8 mouse cellular contexts compared by ENCODE assay signal in the genomic region with DNA sequence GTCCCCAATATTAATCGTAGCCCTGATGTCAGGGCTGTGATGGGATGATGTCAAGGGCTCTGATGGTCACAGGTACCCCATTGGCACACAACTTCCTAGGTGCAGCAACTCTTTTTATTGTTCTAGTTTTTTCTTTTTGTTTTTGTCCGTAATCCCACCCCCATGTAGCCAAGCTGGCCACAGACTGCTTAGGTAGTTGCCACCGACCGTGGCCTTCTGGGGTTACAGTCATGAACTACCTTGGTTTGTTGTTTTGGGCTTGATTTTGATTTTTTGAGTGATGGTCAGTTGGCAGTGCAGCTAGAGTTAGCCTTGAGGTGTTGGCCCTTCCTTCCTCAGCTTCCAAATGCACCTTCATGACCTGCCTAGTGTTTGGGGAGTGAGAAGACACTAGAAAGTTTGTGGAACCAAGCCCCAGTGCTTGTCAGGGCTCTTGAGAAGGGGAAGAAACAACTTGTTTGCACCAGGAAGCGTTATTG. TPM values are rescaled to one million over a fixed set of nuclear protein-coding genes. Genes with fewer than 3 reads are reported as not detected.
DNase-seq lines count a peak whose midpoint lies in the region; ATAC-seq and TF ChIP-seq lines count a peak whose summit lies in the region.

TSS of gene Comt (minus strand) at position 51 of the 479 bp plus-strand sequence.

- H3K9ac ChIP-seq in kidney, postnatal 0 days (ENCODE audit: low read depth, low read length) = peak within 1 kb of the TSS; percentile 83
- H3K9ac ChIP-seq in intestine, embryonic 16.5 days (ENCODE audit: low read depth, low read length) = peak within 1 kb of the TSS; percentile 80

- DNase-seq in kidney, postnatal 0 days (ENCODE audit: low spot score) = no peak
- DNase-seq in kidney, postnatal 36 days = no peak
- no peak for DNase-seq in adrenal gland, postnatal 4 days (ENCODE audit: low spot score in 2 of 2)
- DNase-seq in gastrocnemius, postnatal 25 days = no peak
- DNase-seq in midbrain, embryonic 10.5 days (ENCODE audit: low spot score) = no peak
- DNase-seq in right cerebral cortex, adult 18-20 months = no peak
- no peak for DNase-seq in cerebellum, postnatal 25 days

- 0 out of 2 replicates have a peak, but pooled peaks cover 3% of the 10 kb centered on the region for H3K36me3 ChIP-seq in kidney, postnatal 0 days (ENCODE audit: insufficient read depth, low read length)
- no peaks in the 10 kb centered on the region for H3K36me3 ChIP-seq in intestine, embryonic 16.5 days (ENCODE audit: control insufficient read depth, insufficient read depth, low read length)
- peaks cover 27% of the 10 kb centered on the region for H3K36me3 ChIP-seq in midbrain, embryonic 10.5 days

- peak within 1 kb of the TSS; percentile 90 for H3K4me3 ChIP-seq in kidney, postnatal 0 days (replicated peaks; ENCODE audit: low read depth, low read length)
- peak within 1 kb of the TSS; percentile 61 for H3K4me3 ChIP-seq in intestine, embryonic 16.5 days (ENCODE audit: low read length)
- peak within 1 kb of the TSS; percentile 98 for H3K4me3 ChIP-seq in midbrain, embryonic 10.5 days

- 54% methylated on average over 5 of the region's 5 CpGs for WGBS in kidney, postnatal 0 days
- WGBS in intestine, embryonic 16.5 days = 52% methylated on average over 5 of the region's 5 CpGs
- WGBS in midbrain, embryonic 10.5 days = 59% methylated on average over 5 of the region's 5 CpGs

- H3K27me3 ChIP-seq in kidney, postnatal 0 days (ENCODE audit: insufficient read depth, low read length) = no peaks in the 10 kb centered on the region
- no peaks in the 10 kb centered on the region for H3K27me3 ChIP-seq in intestine, embryonic 16.5 days (replicated peaks; ENCODE audit: control insufficient read depth, insufficient read depth, low read length)
- H3K27me3 ChIP-seq in midbrain, embryonic 10.5 days (ENCODE audit: low read depth, poor library complexity, severe bottlenecking) = no peaks in the 10 kb centered on the region

- no peak for TF ChIP-seq CTCF in kidney, postnatal 0 days (IDR thresholded peaks at IDR 0.05; ENCODE audit: low read depth)

- no peak; the same call in 1 of the 2 replicates for ATAC-seq in kidney, postnatal 0 days (replicated peaks; ENCODE audit: low FRiP score, low read depth)
- ATAC-seq in intestine, embryonic 16.5 days = no peak

- peak within 1 kb of the TSS; percentile 76 for H3K4me2 ChIP-seq in kidney, postnatal 0 days (ENCODE audit: low read length)
- peak within 1 kb of the TSS; percentile 74 for H3K4me2 ChIP-seq in intestine, embryonic 16.5 days (ENCODE audit: low read depth, low read length)

- peak within 1 kb of the TSS; percentile 80 for H3K27ac ChIP-seq in kidney, postnatal 0 days
- H3K27ac ChIP-seq in intestine, embryonic 16.5 days (ENCODE audit: low read length) = peak within 1 kb of the TSS; percentile 34
- peak within 1 kb of the TSS; percentile 97 for H3K27ac ChIP-seq in midbrain, embryonic 10.5 days (replicated peaks)

- H3K9me3 ChIP-seq in kidney, postnatal 0 days (replicated peaks; ENCODE audit: low read length) = no peaks in the 10 kb centered on the region
- H3K9me3 ChIP-seq in intestine, embryonic 16.5 days (ENCODE audit: control insufficient read depth, low read length) = no peaks in the 10 kb centered on the region
- H3K9me3 ChIP-seq in midbrain, embryonic 10.5 days (replicated peaks) = no peaks in the 10 kb centered on the region

- H3K4me1 ChIP-seq in kidney, postnatal 0 days (replicated peaks; ENCODE audit: insufficient read depth, low read length) = peaks cover 21% of the 10 kb centered on the region; the same call in 1 of the 2 replicates
- peaks cover 30% of the 10 kb centered on the region; the same call in 1 of the 2 replicates for H3K4me1 ChIP-seq in intestine, embryonic 16.5 days (ENCODE audit: control insufficient read depth, insufficient read depth, low read length)
- peaks cover 35% of the 10 kb centered on the region for H3K4me1 ChIP-seq in midbrain, embryonic 10.5 days

RNA-seq across cellular contexts. Expression of gene Comt, which starts in this region (rescaled TPM):
- 107 and 123 TPM in 2 replicates for polyA plus RNA-seq in kidney, postnatal 0 days (2015; fragmentation: Nextera tagmentation; extraction: Ambion mirVana)
- total RNA-seq in adrenal gland, postnatal 4 days (2021) = 100 to 1,000 TPM in 1 of 2 experiments, 10 to 100 TPM in 1; 99.0 to 129 TPM
- 10 to 100 TPM; 33.3 to 44.8 TPM for total RNA-seq in gastrocnemius, postnatal 25 days (2021)
- 109 and 110 TPM in 2 replicates for polyA plus RNA-seq in intestine, embryonic 16.5 days (2015; fragmentation: Nextera tagmentation; extraction: Ambion mirVana)
- 62.0 and 66.0 TPM in 2 replicates for polyA plus RNA-seq in midbrain, embryonic 10.5 days (2016; fragmentation: Nextera tagmentation; extraction: Ambion mirVana)

Comparison
In these comparisons a context has a peak if more than half of its experiments do, and no peak if none do; other contexts are left out.
1. H3K27ac ChIP-seq: peak in every context shown above with its lines; median percentile 97 in midbrain, embryonic 10.5 days; 80 in kidney, postnatal 0 days; 34 in intestine, embryonic 16.5 days.